Mouse (Mus musculus) forebrain, embryonic 16.5 days (tissue): Measurements from ENCODE around the gene Fam107a. TPM values are rescaled to one million over a fixed set of nuclear protein-coding genes. Genes with fewer than 3 reads are reported as not detected.

Experiments
- ATAC-seq: fragments of 200-750 bp; cut with Nextera tagmentation; 2 replicates; pipeline ENCODE4 v1.8.0; 2017; ENCODE audit warnings: mild to moderate bottlenecking, moderate library complexity
- H3K27ac ChIP-seq: fragments of 300-500 bp; sonication (generic); 2 replicates; pipeline ENCODE4 v1.5.1; 2014; ENCODE audit warnings: low read length, control low read depth
- H3K27me3 ChIP-seq: fragments of 300-500 bp; sonication (generic); replicated peaks from 2 replicates; pipeline ENCODE4 v1.6.1; 2014; ENCODE audit warnings: low read length; ENCODE audit not compliant: control insufficient read depth, insufficient read depth
- H3K36me3 ChIP-seq: fragments of 300-500 bp; sonication (generic); 2 replicates; pipeline ENCODE4 v1.6.1; 2014; ENCODE audit not compliant: control insufficient read depth, insufficient read depth
- H3K4me1 ChIP-seq: fragments of 300-500 bp; sonication (generic); replicated peaks from 2 replicates; pipeline ENCODE4 v1.6.1; 2014; ENCODE audit warnings: low read length; ENCODE audit not compliant: control insufficient read depth, insufficient read depth
- H3K4me2 ChIP-seq: fragments of 300-500 bp; sonication (generic); 2 replicates; pipeline ENCODE4 v1.6.1; 2014; ENCODE audit warnings: mild to moderate bottlenecking, low read length, control low read depth
- H3K4me3 ChIP-seq: fragments of 300-500 bp; sonication (generic); replicated peaks from 2 replicates; pipeline ENCODE4 v1.5.1; 2014; ENCODE audit warnings: mild to moderate bottlenecking, low read length, control low read depth
- H3K9ac ChIP-seq: fragments of 300-500 bp; sonication (generic); replicated peaks from 2 replicates; pipeline ENCODE4 v1.6.1; 2014; ENCODE audit warnings: low read depth, low read length, control low read depth
- H3K9me3 ChIP-seq: fragments of 300-500 bp; sonication (generic); 2 replicates; pipeline ENCODE4 v1.6.1; 2016; ENCODE audit warnings: low read length; ENCODE audit not compliant: control insufficient read depth
- WGBS: fragments of 180-500 bp; shearing (Covaris S2); extraction: QIAGEN DNeasy Blood & Tissue Kit; methylation state at CpG from one replicate; pipeline ENCODE4 v1.1.7; 2014; 5-methylcytosine and 5-hydroxymethylcytosine counted together
- polyA plus RNA-seq: library from polyadenylated mRNA; unstranded; fragments of >200 nt; fragmentation: Nextera tagmentation; extraction: Ambion mirVana; gene quantifications from 2 replicates; pipeline ENCODE4 v1.2.1, GENCODE M21; 2015

Fam107a gene
- 0.54 and 0.73 TPM in 2 replicates for polyA plus RNA-seq

DNA sequence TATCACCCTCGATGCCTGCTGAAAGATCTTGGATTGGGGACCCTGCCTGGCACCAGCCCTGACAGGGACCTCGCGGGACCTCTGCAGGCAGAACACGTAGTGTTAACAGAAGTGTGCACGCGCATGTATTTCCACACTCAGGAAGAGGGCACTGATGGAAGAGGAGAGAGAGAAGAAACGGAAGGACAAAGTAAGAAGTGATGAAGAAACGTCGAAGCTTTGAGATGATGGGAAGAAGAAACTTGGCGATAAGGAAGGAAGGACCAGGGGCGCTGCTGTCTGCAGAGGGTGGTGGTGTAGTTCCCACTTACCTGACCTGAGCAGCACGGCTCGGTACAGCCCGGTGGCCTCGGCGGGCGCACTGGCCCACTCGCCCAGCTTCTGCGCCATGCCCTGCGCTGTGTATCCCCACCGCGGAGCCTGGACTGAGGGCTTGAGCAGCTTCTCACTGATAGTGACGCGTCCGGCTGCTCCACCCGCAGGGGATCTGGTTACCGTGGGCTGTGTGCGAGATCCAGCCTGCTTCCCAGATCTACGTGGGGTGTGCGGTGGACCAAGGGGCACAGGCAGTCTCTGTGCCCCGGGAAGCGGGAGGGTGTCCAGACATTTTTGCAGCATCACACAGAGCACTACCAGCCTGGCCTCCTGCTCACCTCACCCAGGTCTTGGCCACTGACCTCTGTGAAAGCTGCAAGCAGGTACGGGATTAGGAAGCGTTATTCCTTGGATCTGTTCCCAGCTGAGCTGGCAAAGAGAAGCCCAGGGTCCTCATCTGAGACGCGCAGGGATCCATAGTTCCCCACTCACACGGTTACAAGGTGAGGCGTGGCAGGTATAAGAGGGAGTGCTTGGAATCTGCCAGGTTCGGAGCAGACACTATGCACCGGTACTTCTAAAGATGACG, at the start of gene Fam107a:
TSS of gene Fam107a (minus strand) at position 830 of the 904 bp plus-strand sequence.
- Histone ChIP-seq H3K27me3 (peaks cover 15% of the 10 kb centered on the region), H3K4me3 (peak within 1 kb of the TSS; percentile 31), H3K36me3 (no peaks in the 10 kb centered on the region), H3K4me1 (peaks cover 16% of the 10 kb centered on the region), H3K9ac (peak within 1 kb of the TSS; percentile 2), H3K4me2 (peak within 1 kb of the TSS; percentile 50), H3K27ac (no peak within 1 kb of the TSS), H3K9me3 (no peaks in the 10 kb centered on the region)
- ATAC-seq, result peak; percentile 41
- 13% methylated on average over 41 of the region's 41 CpGs for WGBS

GRCm38 (mm10) chr14:8367121-8367520, 49.3 kb upstream of the Fam107a start:
- 0% methylated on average over 1 of the region's 1 CpGs for WGBS
- ATAC-seq, result peak; percentile 31; the same call in 1 of the 2 replicates
- Histone ChIP-seq H3K4me1 (peaks cover 12% of the 10 kb centered on the region), H3K4me2 (no peak overlapping the region), H3K9me3 (no peaks in the 10 kb centered on the region), H3K9ac (no peak overlapping the region), H3K27ac (no peak overlapping the region), H3K27me3 (no peaks in the 10 kb centered on the region), H3K36me3 (no peaks in the 10 kb centered on the region), H3K4me3 (no peak overlapping the region)

- no peak overlapping the region for H3K9ac ChIP-seq
- ATAC-seq, result no peak
- no peaks in the 10 kb centered on the region for H3K27me3 ChIP-seq
- no peak overlapping the region for H3K4me2 ChIP-seq
- no peak overlapping the region for H3K4me3 ChIP-seq
- H3K9me3 ChIP-seq, result no peaks in the 10 kb centered on the region
- peaks cover 12% of the 10 kb centered on the region for H3K4me1 ChIP-seq
- 68% methylated on average over 6 of the region's 6 CpGs for whole genome bisulfite sequencing
- no peaks in the 10 kb centered on the region for H3K36me3 ChIP-seq
- no peak overlapping the region for H3K27ac ChIP-seq
Measured at GRCm38 (mm10) chr14:8365833-8366232, 48.0 kb upstream of the Fam107a start.

GRCm38 (mm10) chr14:8356836-8357235, 39.0 kb upstream of the Fam107a start:
- Histone ChIP-seq H3K4me3 (no peak overlapping the region), H3K4me1 (no peaks in the 10 kb centered on the region), H3K27me3 (no peaks in the 10 kb centered on the region), H3K4me2 (no peak overlapping the region), H3K9me3 (no peaks in the 10 kb centered on the region), H3K27ac (no peak overlapping the region), H3K9ac (no peak overlapping the region), H3K36me3 (no peaks in the 10 kb centered on the region)
- 89% methylated on average over 9 of the region's 9 CpGs for WGBS
- no peak for ATAC-seq

GRCm38 (mm10) chr14:8355999-8356501, 38.2 kb upstream of the Fam107a start:
- Histone ChIP-seq H3K4me3 (no peak overlapping the region), H3K4me1 (no peaks in the 10 kb centered on the region), H3K9ac (no peak overlapping the region), H3K27me3 (no peaks in the 10 kb centered on the region), H3K36me3 (no peaks in the 10 kb centered on the region), H3K9me3 (no peaks in the 10 kb centered on the region), H3K27ac (no peak overlapping the region), H3K4me2 (no peak overlapping the region)
- WGBS, result 39% methylated on average over 6 of the region's 6 CpGs
- peak; percentile 90 for ATAC-seq

- no peak for ATAC-seq
- no peaks in the 10 kb centered on the region for H3K36me3 ChIP-seq
- no peaks in the 10 kb centered on the region for H3K9me3 ChIP-seq
- no peak overlapping the region for H3K4me2 ChIP-seq
- no peak overlapping the region for H3K27ac ChIP-seq
- no peaks in the 10 kb centered on the region for H3K27me3 ChIP-seq
- WGBS, result 77% methylated on average over 9 of the region's 9 CpGs
- H3K4me3 ChIP-seq, result no peak overlapping the region
- no peak overlapping the region for H3K9ac ChIP-seq
- H3K4me1 ChIP-seq, result no peaks in the 10 kb centered on the region
Measured at GRCm38 (mm10) chr14:8348927-8349326, 31.1 kb upstream of the Fam107a start.

DNA sequence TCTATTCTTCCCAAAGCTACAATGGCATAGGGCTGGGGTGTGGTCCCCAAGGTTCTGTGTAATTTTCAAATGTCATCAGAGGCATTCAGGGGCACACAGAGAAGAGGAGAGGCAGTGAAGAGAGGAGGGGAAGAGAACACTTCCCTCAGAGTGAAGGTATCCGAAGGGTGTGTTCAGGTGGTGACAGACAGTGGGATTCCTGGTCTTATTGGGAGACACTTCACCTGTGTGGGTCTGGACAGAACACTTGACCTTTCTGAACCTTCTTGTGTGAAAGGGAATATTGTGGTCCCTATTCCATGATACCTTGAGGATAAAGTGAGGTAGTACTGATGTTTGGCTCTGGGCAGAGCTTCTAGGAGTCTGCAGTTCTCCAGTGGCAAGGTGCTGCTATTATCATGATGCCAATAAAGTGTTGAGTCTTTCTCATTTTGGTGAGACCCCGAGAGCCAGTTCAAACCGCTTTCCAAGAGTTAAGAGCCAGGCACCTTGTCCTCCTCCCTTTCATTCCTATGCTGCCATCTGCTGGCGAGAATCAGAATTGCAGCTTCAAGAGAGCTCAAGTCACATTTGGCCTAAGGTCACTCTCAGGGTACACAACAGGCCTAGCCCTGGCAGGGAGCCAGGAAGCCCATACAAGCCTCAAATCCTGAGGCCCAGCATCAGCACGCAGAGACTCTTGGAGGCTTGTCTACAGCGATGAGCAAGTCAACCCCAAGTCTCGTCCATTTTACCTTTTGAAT, 28.6 kb upstream of the Fam107a start:
- Histone ChIP-seq H3K9me3 (no peaks in the 10 kb centered on the region), H3K27me3 (no peaks in the 10 kb centered on the region), H3K27ac (no peak overlapping the region), H3K36me3 (no peaks in the 10 kb centered on the region), H3K9ac (no peak overlapping the region), H3K4me1 (no peaks in the 10 kb centered on the region), H3K4me3 (no peak overlapping the region), H3K4me2 (no peak overlapping the region)
- WGBS, result 20% methylated on average over 7 of the region's 7 CpGs
- peak; percentile 66 for ATAC-seq

DNA sequence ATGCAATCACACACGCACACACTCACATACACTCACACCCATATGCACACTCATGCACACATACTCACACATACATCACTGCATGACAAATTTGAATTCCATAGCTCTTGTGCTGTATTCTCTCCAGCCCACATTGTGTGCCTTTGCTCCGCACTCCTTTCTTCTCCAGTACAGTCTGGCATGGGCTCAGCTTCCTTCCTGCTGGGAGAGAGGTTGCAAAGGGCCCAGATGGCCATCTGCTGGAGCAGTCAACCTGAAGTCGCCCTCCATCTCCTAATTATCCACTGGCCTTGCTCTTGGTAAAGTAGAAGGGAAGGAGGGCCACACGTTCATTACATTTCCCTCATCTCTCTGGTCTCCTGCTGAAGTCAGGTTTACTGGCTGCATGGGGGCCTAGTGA, 27.7 kb upstream of the Fam107a start:
- H3K4me2 ChIP-seq, result no peak overlapping the region
- H3K9me3 ChIP-seq, result no peaks in the 10 kb centered on the region
- H3K36me3 ChIP-seq, result no peaks in the 10 kb centered on the region
- 62% methylated on average over 4 of the region's 4 CpGs for WGBS
- H3K4me1 ChIP-seq, result no peaks in the 10 kb centered on the region
- H3K27me3 ChIP-seq, result no peaks in the 10 kb centered on the region
- H3K9ac ChIP-seq, result no peak overlapping the region
- H3K4me3 ChIP-seq, result no peak overlapping the region
- no peak for ATAC-seq
- no peak overlapping the region for H3K27ac ChIP-seq

DNA sequence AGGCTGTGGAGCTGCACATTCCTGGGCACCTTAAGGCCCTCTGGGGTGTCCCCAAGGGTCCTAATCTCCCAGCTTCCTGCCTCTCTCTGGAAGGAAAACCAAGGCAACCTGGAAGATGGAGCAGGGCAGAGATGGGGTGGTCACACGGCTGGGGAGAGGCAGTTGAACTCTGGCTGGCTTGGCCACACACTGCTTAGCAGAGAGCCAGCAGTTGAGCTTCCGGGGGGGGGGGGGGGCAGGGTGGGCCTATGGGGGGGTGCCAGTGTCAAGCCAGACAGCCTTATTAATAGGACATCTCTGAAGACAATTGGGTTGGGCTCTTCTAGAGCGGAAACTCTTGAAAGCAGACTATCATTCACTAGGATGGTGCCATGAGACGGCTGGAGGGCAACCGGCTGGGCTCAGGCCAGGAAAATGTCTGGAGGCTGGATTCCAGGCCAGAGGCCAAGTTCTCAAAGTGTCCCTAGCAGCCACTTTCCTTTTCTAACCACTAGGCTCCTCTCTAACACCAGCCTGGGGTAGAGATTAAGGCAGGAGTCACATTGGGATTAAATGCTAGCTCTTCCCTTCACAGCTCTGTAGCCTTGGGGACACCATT, 24.8 kb upstream of the Fam107a start:
- no peaks in the 10 kb centered on the region for H3K27me3 ChIP-seq
- 64% methylated on average over 4 of the region's 5 CpGs for WGBS
- no peaks in the 10 kb centered on the region for H3K9me3 ChIP-seq
- ATAC-seq, result peak; percentile 26; the same call in 1 of the 2 replicates
- H3K36me3 ChIP-seq, result no peaks in the 10 kb centered on the region
- no peak overlapping the region for H3K9ac ChIP-seq
- H3K4me3 ChIP-seq, result no peak overlapping the region
- H3K4me2 ChIP-seq, result no peak overlapping the region
- H3K27ac ChIP-seq, result no peak overlapping the region
- no peaks in the 10 kb centered on the region for H3K4me1 ChIP-seq
